Mouse (Mus musculus): ENCODE data around the gene Mospd2. TPM values are rescaled to one million over a fixed set of nuclear protein-coding genes. Genes with fewer than 3 reads are reported as not detected.

The Mospd2 gene
- 79.0 TPM for polyA plus RNA-seq (2014; fragmentation: Illumina TruSeq; extraction: RNeasy Lipid Tissue Mini Kit (QIAGEN cat#74804); ENCODE audit: low read depth, low replicate concordance)

GRCm38 (mm10) chrX:164980193-164980775 lies at the start of gene Mospd2, which contains the start of gene Fancb:
Gene Mospd2, minus strand, starts transcription at chrX:164980375.
Gene Fancb, plus strand, starts transcription at chrX:164980592.

GRCm38 (mm10) chrX:165004779-165005324 lies 24.7 kb upstream of the Mospd2 start, which contains the start of gene Gm17604:
Gene Gm17604, minus strand, starts transcription at chrX:165004829.

Other genes starting within 250 kb of the Mospd2 start
- 5.6 TPM for gene Fancb, start 217 bp upstream of the Mospd2 start, polyA plus RNA-seq (2014; fragmentation: Illumina TruSeq; extraction: RNeasy Lipid Tissue Mini Kit (QIAGEN cat#74804); ENCODE audit: low read depth, low replicate concordance)
- gene Gm17604, start 24.5 kb upstream of the Mospd2 start, polyA plus RNA-seq (2014; fragmentation: Illumina TruSeq; extraction: RNeasy Lipid Tissue Mini Kit (QIAGEN cat#74804); ENCODE audit: low read depth, low replicate concordance) = not detected

Data from sigmoid colon, adult 10 weeks (tissue).